Mouse (Mus musculus) limb, embryonic 14.5 days (tissue): Measurements from ENCODE around the gene Rnf167. TPM values are rescaled to one million over a fixed set of nuclear protein-coding genes. Genes with fewer than 3 reads are reported as not detected.
A peak's percentile ranks its signal among the peaks of the same experiment; 100 is the strongest.

Experiments used
- ATAC-seq: fragments of 200-750 bp; cut with Nextera tagmentation; 2 replicates; pipeline ENCODE4 v1.8.0; 2017; ENCODE audit warnings: low read depth, moderate number of reproducible peaks, moderate TSS enrichment; ENCODE audit not compliant: low FRiP score
- DNase-seq: peaks from one replicate; pipeline ENCODE4 v3.0.0-alpha.2; 2015; ENCODE audit warnings: low spot score
- H3K27ac ChIP-seq: fragments of 300-500 bp; sonication (generic); replicated peaks from 2 replicates; pipeline ENCODE4 v1.5.1; 2014; ENCODE audit warnings: low read depth, mild to moderate bottlenecking, low read length, moderate library complexity, mixed read lengths
- H3K27me3 ChIP-seq: fragments of 300-500 bp; sonication (generic); 2 replicates; pipeline ENCODE4 v1.6.1; 2014; ENCODE audit warnings: low read length, mixed read lengths; ENCODE audit not compliant: control insufficient read depth, insufficient read depth
- H3K36me3 ChIP-seq: fragments of 300-500 bp; sonication (generic); 2 replicates; pipeline ENCODE4 v1.6.1; 2014; ENCODE audit warnings: mild to moderate bottlenecking, low read length, moderate library complexity, mixed read lengths; ENCODE audit not compliant: control insufficient read depth, insufficient read depth
- H3K4me1 ChIP-seq: fragments of 300-500 bp; sonication (generic); 2 replicates; pipeline ENCODE4 v1.6.1; 2014; ENCODE audit warnings: antibody characterized with exemption, low read length, mixed read lengths; ENCODE audit not compliant: control insufficient read depth, insufficient read depth
- H3K4me2 ChIP-seq: fragments of 300-500 bp; sonication (generic); replicated peaks from 2 replicates; pipeline ENCODE4 v1.6.1; 2014; ENCODE audit warnings: low read depth, mild to moderate bottlenecking, low read length, moderate library complexity; ENCODE audit not compliant: severe bottlenecking
- H3K4me3 ChIP-seq: fragments of 300-500 bp; sonication (generic); replicated peaks from 2 replicates; pipeline ENCODE4 v1.5.1; 2014; ENCODE audit warnings: low read length
- H3K9ac ChIP-seq: fragments of 300-500 bp; sonication (generic); 2 replicates; pipeline ENCODE4 v1.6.1; 2014; ENCODE audit warnings: mild to moderate bottlenecking, low read depth, low read length, moderate library complexity; ENCODE audit not compliant: severe bottlenecking
- H3K9me3 ChIP-seq: fragments of 300-500 bp; sonication (generic); 2 replicates; pipeline ENCODE4 v1.6.1; 2016; ENCODE audit warnings: low read length; ENCODE audit not compliant: control insufficient read depth
- POLR2A ChIP-seq: fragments of 200-500 bp; IDR thresholded peaks from 2 replicates; pipeline ENCODE4 v1.8.0; 2012; ENCODE audit warnings: inconsistent platforms, mild to moderate bottlenecking, moderate library complexity, borderline replicate concordance; ENCODE audit not compliant: insufficient read depth, insufficient read length; ENCODE audit errors: extremely low read depth
- WGBS: fragments of 180-500 bp; shearing (Covaris S2); extraction: QIAGEN DNeasy Blood & Tissue Kit; methylation state at CpG from one replicate; pipeline ENCODE4 v1.1.7; 2014; 5-methylcytosine and 5-hydroxymethylcytosine counted together
- polyA plus RNA-seq, 2 experiments: library from polyadenylated mRNA; depleted of rRNA in 1 of 2; stranded (reverse) in 1 of 2; unstranded in 1 of 2; fragments of >200 nt; fragmentation: Nextera tagmentation in 1 of 2; extraction: Ambion mirVana in 1 of 2; gene quantifications; 2 replicates each; pipeline versions ENCODE4 v1.2.1 to v1.2.3; 2012 to 2014

The Rnf167 gene
- polyA plus RNA-seq, 2 experiments = 96.3 to 109 TPM

GRCm38 (mm10) chr11:70644564-70645103 is 2.4 kb upstream of the Rnf167 start:
- Histone ChIP-seq H3K27ac (no peak overlapping the region), H3K4me2 (no peak overlapping the region), H3K4me1 (peaks cover 19% of the 10 kb centered on the region), H3K27me3 (no peaks in the 10 kb centered on the region), H3K36me3 (peaks cover 39% of the 10 kb centered on the region), H3K9ac (no peak overlapping the region), H3K4me3 (no peak overlapping the region), H3K9me3 (no peaks in the 10 kb centered on the region)
- 94% methylated on average over 8 of the region's 8 CpGs for WGBS
- no peak for TF ChIP-seq POLR2A
- DNase-seq (no peak), ATAC-seq (no peak)

GRCm38 (mm10) chr11:70645461-70646258 is 1.4 kb upstream of the Rnf167 start:
- Histone ChIP-seq H3K27ac (no peak overlapping the region), H3K4me3 (peak overlapping the region; percentile 75), H3K36me3 (peaks cover 49% of the 10 kb centered on the region), H3K4me2 (peak overlapping the region; percentile 91), H3K9me3 (no peaks in the 10 kb centered on the region), H3K9ac (peak overlapping the region; percentile 86), H3K27me3 (no peaks in the 10 kb centered on the region), H3K4me1 (peaks cover 19% of the 10 kb centered on the region)
- no peak for DNase-seq
- no peak for TF ChIP-seq POLR2A
- 93% methylated on average over 12 of the region's 12 CpGs for WGBS
- ATAC-seq = no peak

GRCm38 (mm10) chr11:70646259-70646555 is 828 bp upstream of the Rnf167 start:
- peak overlapping the region; percentile 75 for H3K4me3 ChIP-seq
- peaks cover 22% of the 10 kb centered on the region for H3K4me1 ChIP-seq
- 24% methylated on average over 3 of the region's 3 CpGs for WGBS
- DNase-seq (no peak), ATAC-seq (no peak)
- no peaks in the 10 kb centered on the region for H3K27me3 ChIP-seq
- H3K27ac ChIP-seq = peak overlapping the region; percentile 86
- peak overlapping the region; percentile 91 for H3K4me2 ChIP-seq
- peak overlapping the region; percentile 86 for H3K9ac ChIP-seq
- H3K36me3 ChIP-seq = peaks cover 55% of the 10 kb centered on the region
- no peak for TF ChIP-seq POLR2A
- no peaks in the 10 kb centered on the region for H3K9me3 ChIP-seq

DNA sequence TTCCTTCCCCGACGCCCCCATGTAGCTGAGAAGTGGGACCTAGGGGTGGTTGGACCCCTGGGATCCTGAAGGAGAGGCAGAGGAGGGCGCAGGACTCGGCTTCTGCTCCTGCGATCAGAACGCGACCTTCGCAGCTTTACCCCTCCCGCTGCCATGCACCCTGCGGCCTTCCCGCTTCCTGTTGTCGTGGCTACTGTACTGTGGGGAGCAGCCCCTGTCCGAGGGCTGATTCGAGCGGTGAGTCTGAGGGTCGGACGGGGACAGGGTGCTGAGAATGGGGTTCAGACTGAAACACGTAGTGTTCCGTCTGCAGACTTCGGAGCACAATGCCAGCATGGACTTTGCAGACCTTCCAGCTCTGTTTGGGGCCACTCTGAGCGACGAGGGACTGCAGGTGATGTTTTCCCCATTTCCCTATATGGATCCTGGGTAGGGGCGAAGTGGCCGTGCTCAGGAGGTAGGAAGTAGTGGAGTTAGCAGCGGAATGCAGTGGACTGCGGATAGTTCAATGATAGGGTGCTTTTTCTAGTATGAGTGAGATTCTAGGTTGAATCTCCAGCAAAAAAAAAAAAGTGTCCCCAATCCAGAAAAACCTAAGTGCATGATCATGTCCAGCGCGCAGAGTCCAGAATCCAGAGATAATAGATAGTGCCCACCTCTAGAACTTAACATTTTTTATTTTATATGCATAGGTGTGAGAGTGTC is 833 bp downstream of the Rnf167 start:
- H3K4me3 ChIP-seq = peak overlapping the region; percentile 75
- ATAC-seq = no peak
- peaks cover 25% of the 10 kb centered on the region for H3K4me1 ChIP-seq
- no peaks in the 10 kb centered on the region for H3K27me3 ChIP-seq
- peaks cover 71% of the 10 kb centered on the region for H3K36me3 ChIP-seq
- H3K27ac ChIP-seq = peak overlapping the region; percentile 93
- WGBS = 2% methylated on average over 28 of the region's 28 CpGs
- H3K4me2 ChIP-seq = peak overlapping the region; percentile 89
- peak overlapping the region; percentile 76 for H3K9ac ChIP-seq
- TF ChIP-seq POLR2A = no peak
- DNase-seq = no peak
- no peaks in the 10 kb centered on the region for H3K9me3 ChIP-seq

DNA sequence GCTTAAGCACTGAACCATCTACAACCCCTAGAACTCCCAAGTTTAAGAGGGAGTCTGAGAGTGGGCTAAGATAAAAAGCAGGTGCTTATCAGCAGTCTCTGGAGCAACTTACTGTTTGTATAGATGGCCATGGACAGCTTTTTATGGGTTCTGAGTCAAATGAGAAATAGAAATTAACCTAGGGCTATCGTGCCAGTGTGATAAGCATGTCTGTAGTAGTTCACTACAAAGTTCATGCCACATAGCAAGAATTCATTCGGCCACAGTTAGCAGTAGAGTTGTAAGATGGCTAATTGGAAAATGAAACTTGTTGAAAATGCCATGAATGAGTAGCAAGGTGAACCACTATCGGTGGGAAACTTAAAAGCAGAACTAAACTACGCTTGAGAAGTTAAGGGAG is 1.5 kb downstream of the Rnf167 start:
- no peak for TF ChIP-seq POLR2A
- WGBS = 89% methylated on average over 4 of the region's 4 CpGs
- H3K27me3 ChIP-seq = no peaks in the 10 kb centered on the region
- H3K4me2 ChIP-seq = peak overlapping the region; percentile 89
- peaks cover 74% of the 10 kb centered on the region for H3K36me3 ChIP-seq
- H3K9ac ChIP-seq = peak overlapping the region; percentile 76
- peak overlapping the region; percentile 75 for H3K4me3 ChIP-seq
- peaks cover 26% of the 10 kb centered on the region for H3K4me1 ChIP-seq
- H3K27ac ChIP-seq = no peak overlapping the region
- ATAC-seq = no peak
- DNase-seq = no peak
- H3K9me3 ChIP-seq = no peaks in the 10 kb centered on the region
